Mouse (Mus musculus) splenic B cell, adult 2 months (primary cell): ENCODE measurements around the gene Elmo2.
A peak's percentile ranks its signal among the peaks of the same experiment; 100 is the strongest.

Experiments used
- DNase-seq: peaks from one replicate; pipeline ENCODE4 v3.0.0-alpha.2; 2011; ENCODE audit warnings: low read depth, low spot score
- H3K27me3 ChIP-seq: 2 replicates; pipeline ENCODE4 v1.6.1; 2012; ENCODE audit warnings: mild to moderate bottlenecking, low read length, moderate library complexity, mixed read lengths; ENCODE audit not compliant: control insufficient read depth, poor library complexity, insufficient read depth, severe bottlenecking
- H3K36me3 ChIP-seq: 2 replicates; pipeline ENCODE4 v1.6.1; 2012; ENCODE audit warnings: mild to moderate bottlenecking, low read length, moderate library complexity, mixed read lengths; ENCODE audit not compliant: control insufficient read depth, poor library complexity, insufficient read depth, severe bottlenecking

Elmo2 gene

GRCm38 (mm10) chr2:165316837-165317473, 9.3 kb downstream of the Elmo2 start:
- peaks cover 3% of the 10 kb centered on the region for H3K36me3 ChIP-seq
- peak; percentile 25 for DNase-seq

GRCm38 (mm10) chr2:165316204-165316603, 10.1 kb downstream of the Elmo2 start:
- Histone ChIP-seq H3K36me3 (peaks cover 3% of the 10 kb centered on the region), H3K27me3 (no peaks in the 10 kb centered on the region)
- no peak for DNase-seq

More at GRCm38 (mm10) chr2:165316837-165317473, 9.3 kb downstream of the Elmo2 start:
- no peaks in the 10 kb centered on the region for H3K27me3 ChIP-seq

- Histone ChIP-seq H3K27me3 (no peaks in the 10 kb centered on the region), H3K36me3 (peaks cover 3% of the 10 kb centered on the region)
- DNase-seq = no peak
These were observed 12.1 kb downstream of the Elmo2 start for GRCm38 (mm10) chr2:165314197-165314596.

DNA sequence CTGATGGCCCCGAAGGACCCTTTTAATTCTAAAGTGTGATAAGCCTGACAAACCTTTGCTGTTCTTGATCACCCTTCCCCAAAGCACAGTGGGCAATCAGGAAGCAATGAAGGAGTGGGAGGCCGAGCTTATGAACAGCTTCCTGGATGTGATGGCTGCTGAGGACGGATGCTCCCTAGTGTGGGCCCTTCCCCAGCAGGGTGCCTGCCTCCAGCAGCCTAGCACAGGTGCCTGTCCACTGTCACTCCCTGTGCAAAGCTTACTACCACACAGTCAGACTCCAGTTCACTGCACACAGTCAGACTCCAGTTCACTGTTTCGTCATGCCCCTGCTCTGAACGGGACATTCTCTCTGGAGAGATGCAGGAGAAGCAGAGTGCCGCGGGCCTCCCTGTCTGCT, 13.9 kb downstream of the Elmo2 start:
- Histone ChIP-seq H3K36me3 (peaks cover 3% of the 10 kb centered on the region), H3K27me3 (no peaks in the 10 kb centered on the region)
- DNase-seq = no peak

DNA sequence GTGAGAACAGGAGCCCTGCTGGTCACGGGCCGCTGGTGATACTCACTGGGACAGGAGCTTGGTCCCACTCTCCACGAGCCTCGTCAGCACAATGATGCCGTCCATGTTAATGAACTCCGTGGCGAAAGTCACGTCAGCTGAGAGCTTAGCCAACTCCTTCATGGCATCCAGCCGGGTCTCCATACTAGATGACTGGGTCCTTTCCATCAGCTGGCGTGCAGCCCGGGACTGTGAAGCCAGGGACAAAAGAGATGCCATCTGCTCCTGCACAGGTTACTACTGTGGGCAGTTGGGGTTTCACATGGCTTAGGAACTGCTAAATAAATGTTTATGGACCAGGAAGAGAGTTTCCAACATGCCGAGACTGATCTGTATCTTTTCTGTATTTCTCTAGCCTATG, 14.7 kb downstream of the Elmo2 start:
- no peak for DNase-seq
- peaks cover 3% of the 10 kb centered on the region for H3K36me3 ChIP-seq
- no peaks in the 10 kb centered on the region for H3K27me3 ChIP-seq

DNA sequence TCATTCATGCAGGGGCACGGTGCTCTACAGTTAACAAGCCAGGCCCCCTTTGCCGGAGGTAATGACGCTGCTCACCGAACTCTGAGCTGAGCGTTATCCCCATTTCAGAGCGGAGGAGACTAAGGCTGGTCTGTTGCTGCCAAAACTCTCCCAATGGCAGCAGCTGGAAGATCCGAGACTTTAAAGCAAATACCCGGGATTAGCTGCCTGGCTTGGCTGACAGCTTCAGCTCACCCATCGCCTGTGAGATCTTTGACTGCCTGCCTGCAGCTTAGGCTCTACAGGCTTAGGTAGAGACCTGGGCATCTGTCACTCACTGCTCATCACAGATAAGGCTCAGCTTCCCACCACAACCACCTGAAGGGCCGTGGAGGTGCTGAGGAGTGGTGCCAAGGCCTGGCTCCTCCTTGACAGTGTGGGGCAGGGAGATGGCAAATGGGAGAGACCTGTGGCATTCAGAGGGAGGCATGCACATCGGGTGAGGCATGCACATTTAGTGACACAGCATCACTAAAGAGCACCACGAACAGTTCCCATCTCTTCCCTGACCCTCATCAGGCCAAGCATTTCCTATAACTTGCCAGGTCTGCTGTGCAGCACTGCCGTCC, 15.4 kb downstream of the Elmo2 start:
- peaks cover 3% of the 10 kb centered on the region for H3K36me3 ChIP-seq
- no peak for DNase-seq
- H3K27me3 ChIP-seq = no peaks in the 10 kb centered on the region

DNA sequence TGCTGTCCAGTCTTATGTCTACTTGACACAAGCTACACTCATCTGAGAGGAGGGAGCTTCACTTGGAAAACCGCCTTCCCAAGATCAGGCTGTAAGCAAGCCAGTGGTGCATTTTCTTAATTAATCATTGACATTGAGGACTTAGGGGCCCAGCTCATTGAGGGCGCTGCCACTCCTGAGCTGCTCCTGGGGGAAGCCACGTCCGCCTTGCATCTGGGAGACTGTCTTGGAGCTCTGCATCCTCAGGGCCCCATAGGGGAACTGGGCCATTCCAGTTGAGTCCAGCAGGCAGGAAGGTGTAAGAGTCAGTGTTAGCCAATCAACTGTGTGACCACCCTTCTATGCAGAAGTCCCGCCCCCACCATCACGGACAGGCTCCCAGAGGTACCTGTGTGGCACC, 18.5 kb downstream of the Elmo2 start:
- Histone ChIP-seq H3K36me3 (peaks cover 2% of the 10 kb centered on the region), H3K27me3 (no peaks in the 10 kb centered on the region)
- DNase-seq = no peak

DNA sequence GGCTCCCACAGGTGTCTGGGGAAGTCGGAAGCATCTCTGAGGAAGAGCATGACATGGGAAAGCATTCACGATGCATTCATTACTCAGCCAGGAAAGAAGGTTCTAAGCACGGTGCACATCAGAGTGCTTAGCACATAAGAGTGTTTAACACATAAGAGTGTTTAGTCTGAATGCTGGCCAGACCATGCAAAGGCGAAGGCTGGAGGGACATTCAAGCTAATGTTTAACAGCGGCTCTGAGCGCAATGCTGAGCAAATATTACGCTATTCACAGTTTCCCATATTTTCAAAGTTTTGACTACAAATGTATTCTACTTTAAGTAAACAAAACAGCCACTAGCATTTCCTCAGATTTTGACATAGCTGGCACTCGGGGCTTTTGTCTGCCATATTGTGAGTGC, 20.8 kb downstream of the Elmo2 start:
- Histone ChIP-seq H3K36me3 (peaks cover 2% of the 10 kb centered on the region; the same call in 1 of the 2 replicates), H3K27me3 (no peaks in the 10 kb centered on the region)
- no peak for DNase-seq

GRCm38 (mm10) chr2:165304819-165305218, 21.5 kb downstream of the Elmo2 start:
- no peak for DNase-seq
- H3K36me3 ChIP-seq = peaks cover 2% of the 10 kb centered on the region; the same call in 1 of the 2 replicates
- H3K27me3 ChIP-seq = no peaks in the 10 kb centered on the region

DNA sequence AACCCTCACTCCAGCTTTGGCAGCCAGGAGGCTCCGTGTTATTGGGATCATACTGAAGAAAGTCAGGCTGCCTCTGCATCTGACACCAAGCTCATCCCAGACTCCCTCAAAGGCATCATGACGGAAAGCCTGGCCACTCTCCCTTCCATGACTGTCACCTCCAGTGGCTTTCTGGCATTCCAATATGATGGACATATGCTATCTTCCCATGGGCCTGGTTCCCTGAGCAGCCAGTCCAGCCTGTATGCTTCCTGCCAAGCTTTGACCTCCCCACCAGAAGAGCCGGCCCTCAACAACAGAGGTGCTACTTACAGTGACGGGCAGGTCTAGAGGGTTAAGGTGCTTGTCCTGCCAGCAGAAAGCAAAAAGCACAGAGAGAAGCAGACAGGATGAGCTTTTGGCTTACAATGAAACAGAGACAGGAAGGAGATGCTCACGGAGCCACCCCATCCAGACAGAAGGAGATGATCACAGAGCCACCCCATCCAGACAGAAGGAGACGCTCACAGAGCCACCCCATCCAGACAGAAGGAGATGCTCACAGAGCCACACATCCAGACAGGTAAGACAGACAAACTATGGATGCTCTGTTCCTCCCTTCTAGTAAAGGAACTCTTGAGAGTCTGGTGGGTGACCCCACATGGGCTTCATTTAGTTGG, 22.8 kb downstream of the Elmo2 start:
- H3K36me3 ChIP-seq = peaks cover 2% of the 10 kb centered on the region; the same call in 1 of the 2 replicates
- DNase-seq = no peak

GRCm38 (mm10) chr2:165301409-165301808, 24.9 kb downstream of the Elmo2 start:
- Histone ChIP-seq H3K36me3 (peaks cover 5% of the 10 kb centered on the region), H3K27me3 (no peaks in the 10 kb centered on the region)
- DNase-seq = no peak

More for the DNA sequence above, 22.8 kb downstream of the Elmo2 start:
- H3K27me3 ChIP-seq = no peaks in the 10 kb centered on the region

DNA sequence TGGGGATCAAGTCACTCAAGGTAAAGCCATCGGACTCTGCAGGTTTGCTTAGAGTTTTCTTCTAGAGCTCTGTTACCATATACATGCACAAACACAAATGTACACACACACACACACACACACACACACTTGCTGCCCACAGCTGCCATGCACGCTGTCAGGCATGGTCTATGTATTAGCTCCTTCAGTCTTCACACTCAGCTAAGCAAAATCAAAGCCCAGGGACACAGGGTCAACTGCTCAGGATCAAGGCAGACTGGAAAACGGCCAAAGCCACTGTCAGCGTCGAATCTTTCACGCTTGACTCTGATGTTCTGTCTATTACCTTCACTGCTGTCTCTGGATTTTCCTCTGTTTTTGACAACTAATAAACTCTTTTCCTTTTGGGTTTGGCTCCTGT, 25.4 kb downstream of the Elmo2 start:
- DNase-seq = no peak
- Histone ChIP-seq H3K27me3 (no peaks in the 10 kb centered on the region), H3K36me3 (peaks cover 5% of the 10 kb centered on the region)

DNA sequence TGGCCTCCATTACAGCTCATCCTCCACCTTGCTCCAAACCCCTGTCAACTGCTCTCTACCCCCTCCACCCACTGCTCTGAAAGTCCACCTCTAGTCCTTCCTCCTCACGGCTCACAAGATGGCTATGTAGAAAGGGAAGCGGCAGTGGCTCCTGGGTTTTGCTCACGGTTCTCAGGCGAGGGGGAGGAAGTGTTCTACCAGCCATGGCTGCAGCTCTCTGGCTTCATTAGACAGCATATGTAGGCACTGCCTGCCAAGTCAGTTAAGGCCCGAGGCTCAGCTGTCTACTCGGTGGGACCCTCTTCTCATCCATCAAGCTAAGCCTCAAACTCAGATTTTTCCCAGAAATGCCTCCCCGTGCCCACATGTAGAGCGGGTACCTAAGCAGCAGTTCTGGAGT, 25.9 kb downstream of the Elmo2 start:
- no peaks in the 10 kb centered on the region for H3K27me3 ChIP-seq

DNA sequence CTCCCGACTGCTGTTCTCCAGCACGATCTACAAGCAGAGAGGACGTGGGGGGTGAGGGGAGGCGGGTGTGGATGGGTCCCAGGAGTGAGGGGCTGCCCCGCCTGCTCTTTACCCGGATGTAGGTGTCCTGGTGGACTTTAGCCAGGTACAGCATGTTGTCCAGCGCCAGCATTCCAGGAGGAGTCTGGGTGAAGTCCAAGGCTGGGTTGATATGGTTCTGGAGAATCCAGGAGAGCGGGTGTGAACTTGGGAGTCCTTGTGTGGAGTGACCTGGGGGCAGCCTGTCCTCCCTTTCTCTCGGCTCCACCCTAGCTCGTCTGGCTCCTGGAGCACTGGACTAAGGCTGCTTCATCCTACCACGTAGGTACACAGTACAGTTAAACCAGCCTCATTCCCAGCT, 28.9 kb downstream of the Elmo2 start:
- no peak for DNase-seq
- peaks cover 3% of the 10 kb centered on the region for H3K36me3 ChIP-seq
- H3K27me3 ChIP-seq = no peaks in the 10 kb centered on the region

More for the DNA sequence above, 25.9 kb downstream of the Elmo2 start:
- peaks cover 5% of the 10 kb centered on the region for H3K36me3 ChIP-seq
- DNase-seq = no peak

DNA sequence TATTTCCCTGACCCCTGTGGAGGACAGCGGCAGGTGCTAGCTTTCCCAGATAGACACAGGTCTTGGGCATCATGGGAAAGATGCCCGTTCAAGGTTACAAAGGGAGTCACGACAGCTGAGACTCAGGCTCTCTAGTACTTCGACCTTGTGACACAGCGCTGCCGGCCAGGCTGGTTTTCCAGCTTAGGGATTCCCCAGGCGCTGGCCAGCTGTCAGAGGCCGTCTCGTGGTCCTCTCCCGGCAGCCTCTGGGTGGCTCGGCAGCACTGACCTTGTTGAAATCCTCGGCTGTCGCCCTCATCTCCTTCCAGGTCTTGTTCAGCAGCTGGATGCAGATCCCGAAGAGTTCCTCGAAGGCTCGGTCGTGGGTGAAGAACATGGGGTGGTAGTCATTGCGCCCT, 29.7 kb downstream of the Elmo2 start:
- no peak for DNase-seq
- no peaks in the 10 kb centered on the region for H3K27me3 ChIP-seq
- H3K36me3 ChIP-seq = peaks cover 3% of the 10 kb centered on the region
